Mouse (Mus musculus) ovary, postnatal 36 days (tissue): ENCODE measurements around the gene Phldb3.
"Not testable (repeated sequence)": the region's sequence is repeated elsewhere in the genome, so short reads cannot be mapped to it uniquely, and the experiment has no call there.

ENCODE experiments used
- DNase-seq: peaks from one replicate; pipeline ENCODE4 v3.0.0; 2022; ENCODE audit warnings: low spot score, mixed read lengths

Phldb3 gene

GRCm38 (mm10) chr7:24594309-24594803 is 16.2 kb upstream of the Phldb3 start:
- DNase-seq, result no peak

- DNase-seq, result no peak
Measured at GRCm38 (mm10) chr7:24595464-24595863, 15.1 kb upstream of the Phldb3 start.

GRCm38 (mm10) chr7:24598121-24598520 is 12.4 kb upstream of the Phldb3 start:
- no peak for DNase-seq

- DNase-seq, result no peak
Measured at GRCm38 (mm10) chr7:24599211-24600067, 11.1 kb upstream of the Phldb3 start.

GRCm38 (mm10) chr7:24600941-24601597 is 9.5 kb upstream of the Phldb3 start:
- DNase-seq, result peak; percentile 95

- DNase-seq, result no peak
Measured at GRCm38 (mm10) chr7:24605561-24605960, 5.0 kb upstream of the Phldb3 start.

GRCm38 (mm10) chr7:24606046-24606445 is 4.5 kb upstream of the Phldb3 start:
- DNase-seq, result no peak

GRCm38 (mm10) chr7:24608017-24608416 is 2.5 kb upstream of the Phldb3 start:
- DNase-seq, result peak; percentile 26

GRCm38 (mm10) chr7:24608561-24608960 is 2.0 kb upstream of the Phldb3 start:
- DNase-seq, result no peak

GRCm38 (mm10) chr7:24610879-24611494 is 424 bp downstream of the Phldb3 start:
- peak; percentile 90 for DNase-seq

- DNase-seq, result no peak
Measured at GRCm38 (mm10) chr7:24611709-24612108, 1.1 kb downstream of the Phldb3 start.

- DNase-seq, result no peak
Measured at GRCm38 (mm10) chr7:24612308-24612910, 1.8 kb downstream of the Phldb3 start.

- no peak for DNase-seq
Measured at GRCm38 (mm10) chr7:24614816-24615215, 4.3 kb downstream of the Phldb3 start.

- no peak for DNase-seq
Measured at GRCm38 (mm10) chr7:24617763-24618162, 7.2 kb downstream of the Phldb3 start.

- not testable (repeated sequence) for DNase-seq
Measured at GRCm38 (mm10) chr7:24618374-24618773, 7.8 kb downstream of the Phldb3 start.

GRCm38 (mm10) chr7:24619671-24620397 is 9.3 kb downstream of the Phldb3 start:
- DNase-seq, result no peak

GRCm38 (mm10) chr7:24621193-24621592 is 10.6 kb downstream of the Phldb3 start:
- no peak for DNase-seq

GRCm38 (mm10) chr7:24622967-24623366 is 12.4 kb downstream of the Phldb3 start:
- no peak for DNase-seq

- peak; percentile 86 for DNase-seq
Measured at GRCm38 (mm10) chr7:24628685-24629610, 18.4 kb downstream of the Phldb3 start.

- no peak for DNase-seq
Measured at GRCm38 (mm10) chr7:24629672-24630071, 19.1 kb downstream of the Phldb3 start.
